Mouse (Mus musculus) lung, postnatal 10 days (tissue): ENCODE data around the gene Nup210.
A peak's percentile ranks its signal among the peaks of the same experiment; 100 is the strongest.

Experiments
- DNase-seq: peaks from one replicate; pipeline ENCODE4 v3.0.0; 2021

Nup210 gene

GRCm38 (mm10) chr6:91116244-91117145, at the start of gene Nup210:
Nup210 (minus strand) TSS chr6:91116829.
- peak; percentile 97 for DNase-seq

GRCm38 (mm10) chr6:91165210-91165609, 48.6 kb upstream of the Nup210 start:
- DNase-seq: peak; percentile 77

- no peak for DNase-seq
Observed at GRCm38 (mm10) chr6:91164584-91164983, 48.0 kb upstream of the Nup210 start.

GRCm38 (mm10) chr6:91163195-91163911, 46.7 kb upstream of the Nup210 start:
- no peak for DNase-seq

GRCm38 (mm10) chr6:91162314-91162713, 45.7 kb upstream of the Nup210 start:
- DNase-seq: no peak

- DNase-seq: no peak
Observed at GRCm38 (mm10) chr6:91161506-91162235, 45.0 kb upstream of the Nup210 start.

- no peak for DNase-seq
Observed at GRCm38 (mm10) chr6:91160976-91161375, 44.3 kb upstream of the Nup210 start.

GRCm38 (mm10) chr6:91160399-91160798, 43.8 kb upstream of the Nup210 start:
- peak; percentile 63 for DNase-seq

GRCm38 (mm10) chr6:91159047-91159446, 42.4 kb upstream of the Nup210 start:
- DNase-seq: no peak

- DNase-seq: no peak
Observed at GRCm38 (mm10) chr6:91157237-91157570, 40.6 kb upstream of the Nup210 start.

- DNase-seq: peak; percentile 95
Observed at GRCm38 (mm10) chr6:91156554-91157236, 40.1 kb upstream of the Nup210 start, which contains the start of gene Hdac11. Hdac11 (plus strand) TSS chr6:91156665.

- DNase-seq: no peak
Observed at GRCm38 (mm10) chr6:91156062-91156461, 39.4 kb upstream of the Nup210 start.

- DNase-seq: no peak
Observed at GRCm38 (mm10) chr6:91155286-91155685, 38.7 kb upstream of the Nup210 start.

- DNase-seq: no peak
Observed at GRCm38 (mm10) chr6:91154685-91155084, 38.1 kb upstream of the Nup210 start.

- no peak for DNase-seq
Observed at GRCm38 (mm10) chr6:91153549-91154064, 37.0 kb upstream of the Nup210 start.

GRCm38 (mm10) chr6:91152892-91153548, 36.4 kb upstream of the Nup210 start:
- DNase-seq: no peak

- DNase-seq: no peak
Observed at GRCm38 (mm10) chr6:91147152-91147770, 30.6 kb upstream of the Nup210 start.

GRCm38 (mm10) chr6:91146443-91147151, 30.0 kb upstream of the Nup210 start:
- DNase-seq: peak; percentile 38

- no peak for DNase-seq
Observed at GRCm38 (mm10) chr6:91145572-91145971, 28.9 kb upstream of the Nup210 start.

- no peak for DNase-seq
Observed at GRCm38 (mm10) chr6:91145056-91145455, 28.4 kb upstream of the Nup210 start.

- peak; percentile 87 for DNase-seq
Observed at GRCm38 (mm10) chr6:91139846-91140245, 23.2 kb upstream of the Nup210 start.
